Mouse (Mus musculus): ENCODE data around the gene 9330161L09Rik. TPM values are rescaled to one million over a fixed set of nuclear protein-coding genes. Genes with fewer than 3 reads are reported as not detected.
A peak's percentile ranks its signal among the peaks of the same experiment; 100 is the strongest.

9330161L09Rik gene
- polyA plus RNA-seq, 1 experiment from 2014 or later, result not detected

GRCm38 (mm10) chr12:103391098-103391497 lies 16.5 kb downstream of the 9330161L09Rik start:
- TF ChIP-seq CTCF (IDR thresholded peaks at IDR 0.05; ENCODE audit: low read depth), result no peak
- ATAC-seq (no peak), DNase-seq (no peak)
- Histone ChIP-seq H3K9ac (replicated peaks) (0 out of 2 replicates have a peak overlapping the region, but pooled peaks have one; percentile 6), H3K9me3 (ENCODE audit: low read length) (no peaks in the 10 kb centered on the region), H3K27me3 (ENCODE audit: insufficient read depth, low read length) (no peaks in the 10 kb centered on the region), H3K36me3 (replicated peaks; ENCODE audit: insufficient read depth, low read length) (peaks cover 7% of the 10 kb centered on the region), H3K4me2 (ENCODE audit: low read depth, low read length) (peak overlapping the region; percentile 96), H3K4me1 (ENCODE audit: insufficient read depth) (peaks cover 50% of the 10 kb centered on the region), H3K4me3 (ENCODE audit: low read depth, low read length) (no peak overlapping the region), H3K27ac (ENCODE audit: low read depth) (no peak overlapping the region)
- WGBS (ENCODE audit: insufficient replicate concordance), result 86% methylated on average over 7 of the region's 7 CpGs

DNA sequence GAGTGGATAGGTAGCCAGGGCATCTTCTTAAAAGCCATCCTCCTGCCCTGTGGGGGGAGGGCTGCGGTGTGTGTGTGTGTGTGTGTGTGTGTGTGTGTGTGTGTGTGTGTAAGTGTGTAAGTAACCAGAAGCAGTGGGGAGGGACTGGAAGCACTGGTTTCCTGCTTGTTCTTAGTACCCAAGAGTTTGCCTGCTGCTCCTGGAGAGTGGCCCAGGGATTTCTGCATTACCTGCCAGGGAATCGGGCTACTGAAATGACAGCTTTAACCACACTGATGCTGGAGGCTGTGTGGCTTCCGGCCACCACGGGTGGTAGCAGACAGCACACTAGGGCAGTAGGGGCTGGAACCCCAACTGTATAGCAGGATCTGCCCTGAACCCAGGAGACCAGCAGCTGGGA lies 17.6 kb downstream of the 9330161L09Rik start:
- H3K4me2 ChIP-seq (ENCODE audit: low read depth, low read length), result peak overlapping the region; percentile 96
- H3K4me3 ChIP-seq (ENCODE audit: low read depth, low read length), result peak overlapping the region; percentile 96
- peak overlapping the region; percentile 94 for H3K9ac ChIP-seq (replicated peaks)
- H3K4me1 ChIP-seq (ENCODE audit: insufficient read depth), result peaks cover 40% of the 10 kb centered on the region
- WGBS (ENCODE audit: insufficient replicate concordance), result 65% methylated on average over 4 of the region's 4 CpGs
- DNase-seq (no peak), ATAC-seq (no peak)
- H3K9me3 ChIP-seq (ENCODE audit: low read length), result no peaks in the 10 kb centered on the region
- TF ChIP-seq CTCF (IDR thresholded peaks at IDR 0.05; ENCODE audit: low read depth), result no peak
- no peak for TF ChIP-seq EP300 (IDR thresholded peaks at IDR 0.05; ENCODE audit: low read depth)
- no peaks in the 10 kb centered on the region for H3K27me3 ChIP-seq (ENCODE audit: insufficient read depth, low read length)
- H3K27ac ChIP-seq (ENCODE audit: low read depth), result 0 out of 2 replicates have a peak overlapping the region, but pooled peaks have one; percentile 34
- peaks cover 7% of the 10 kb centered on the region for H3K36me3 ChIP-seq (replicated peaks; ENCODE audit: insufficient read depth, low read length)

DNA sequence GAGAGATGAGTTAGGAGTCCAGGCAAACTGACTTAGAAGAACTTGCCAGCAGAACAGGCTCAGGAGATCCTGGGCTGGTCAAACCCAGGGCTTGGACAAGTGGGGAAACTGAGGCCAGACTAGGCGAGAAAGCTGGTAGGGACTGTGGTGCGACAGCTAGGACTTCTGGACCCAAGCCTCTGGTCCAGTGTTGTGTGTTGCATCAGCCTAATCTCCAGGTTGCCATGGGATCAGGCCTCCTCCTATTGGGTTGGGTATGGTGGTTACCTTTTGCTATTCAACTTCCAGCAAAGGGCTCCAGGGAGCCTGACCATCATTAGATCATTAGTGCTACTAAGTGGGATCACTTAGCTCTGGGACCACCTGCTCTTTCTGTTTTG lies 18.3 kb downstream of the 9330161L09Rik start:
- DNase-seq (peak; percentile 42), ATAC-seq (no peak)
- H3K27me3 ChIP-seq (ENCODE audit: insufficient read depth, low read length), result no peaks in the 10 kb centered on the region
- WGBS (ENCODE audit: insufficient replicate concordance), result 50% methylated on average over 2 of the region's 2 CpGs
- no peak for TF ChIP-seq EP300 (IDR thresholded peaks at IDR 0.05; ENCODE audit: low read depth)
- no peak for TF ChIP-seq CTCF (IDR thresholded peaks at IDR 0.05; ENCODE audit: low read depth)
- peak overlapping the region; percentile 96 for H3K4me2 ChIP-seq (ENCODE audit: low read depth, low read length)
- peak overlapping the region; percentile 96 for H3K4me3 ChIP-seq (ENCODE audit: low read depth, low read length)
- H3K9me3 ChIP-seq (ENCODE audit: low read length), result no peaks in the 10 kb centered on the region
- H3K4me1 ChIP-seq (ENCODE audit: insufficient read depth), result peaks cover 40% of the 10 kb centered on the region
- peaks cover 7% of the 10 kb centered on the region for H3K36me3 ChIP-seq (replicated peaks; ENCODE audit: insufficient read depth, low read length)
- H3K27ac ChIP-seq (ENCODE audit: low read depth), result peak overlapping the region; percentile 81
- H3K9ac ChIP-seq (replicated peaks), result peak overlapping the region; percentile 94

DNA sequence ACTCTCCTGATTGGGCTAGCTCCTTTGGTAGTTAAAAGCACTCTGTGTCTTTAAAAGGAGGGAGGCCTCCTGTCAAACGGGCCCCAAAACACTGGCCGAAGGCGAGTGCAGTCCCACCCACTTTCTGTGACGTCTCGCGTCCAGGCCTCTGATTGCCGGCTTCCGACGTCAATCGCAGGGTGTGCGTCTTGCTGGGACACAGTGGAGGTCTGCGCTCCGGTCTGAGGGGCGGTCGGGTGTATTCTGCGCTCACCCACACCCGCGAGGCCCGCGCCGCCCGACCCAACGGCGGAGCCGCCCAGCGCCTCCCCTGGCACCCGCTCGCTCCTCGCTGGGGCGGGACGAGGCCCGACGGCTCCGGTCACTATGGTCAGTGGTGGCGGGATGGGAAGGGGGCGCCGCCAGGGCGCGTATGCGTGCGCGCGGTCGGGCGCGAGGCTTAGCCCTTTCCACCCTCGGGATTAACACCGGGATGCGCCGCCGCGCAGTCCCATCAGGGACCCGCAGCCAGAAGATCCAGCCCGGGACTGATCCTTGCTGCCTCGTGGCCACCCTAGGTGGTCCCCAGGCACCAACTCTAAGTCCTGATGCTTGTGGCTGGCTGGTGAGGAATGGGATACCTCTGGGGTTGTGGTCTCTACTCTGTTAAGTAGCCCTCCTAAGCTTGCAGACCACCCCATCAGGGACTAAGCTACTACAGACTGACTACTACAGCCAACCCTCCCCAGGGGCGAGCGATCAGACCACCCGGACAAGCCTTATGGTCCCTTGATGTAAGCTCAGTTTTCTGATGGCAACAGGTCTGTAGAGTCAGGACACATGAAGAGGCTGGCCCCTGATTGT lies 18.9 kb downstream of the 9330161L09Rik start, which contains the start of gene Otub2:
TSS of gene Otub2 (plus strand) at position 178 of the 843 bp plus-strand sequence.
- peak within 1 kb of the TSS; percentile 94 for H3K9ac ChIP-seq (replicated peaks)
- WGBS (ENCODE audit: insufficient replicate concordance), result under 1% methylated on average over 57 of the region's 58 CpGs
- ATAC-seq (peak; percentile 94), DNase-seq (peak; percentile 95)
- peaks cover 36% of the 10 kb centered on the region for H3K4me1 ChIP-seq (ENCODE audit: insufficient read depth)
- H3K36me3 ChIP-seq (replicated peaks; ENCODE audit: insufficient read depth, low read length), result peaks cover 7% of the 10 kb centered on the region
- peak within 1 kb of the TSS; percentile 81 for H3K27ac ChIP-seq (ENCODE audit: low read depth)
- no peaks in the 10 kb centered on the region for H3K27me3 ChIP-seq (ENCODE audit: insufficient read depth, low read length)
- H3K9me3 ChIP-seq (ENCODE audit: low read length), result no peaks in the 10 kb centered on the region
- TF ChIP-seq EP300 (IDR thresholded peaks at IDR 0.05; ENCODE audit: low read depth) (no peak), CTCF (IDR thresholded peaks at IDR 0.05; ENCODE audit: low read depth) (peak; percentile 13; the same call in 1 of the 2 replicates)
- peak within 1 kb of the TSS; percentile 96 for H3K4me3 ChIP-seq (ENCODE audit: low read depth, low read length)
- H3K4me2 ChIP-seq (ENCODE audit: low read depth, low read length), result peak within 1 kb of the TSS; percentile 96

GRCm38 (mm10) chr12:103380226-103380625 lies 27.4 kb downstream of the 9330161L09Rik start:
- Histone ChIP-seq H3K9ac (replicated peaks) (no peak overlapping the region), H3K4me2 (ENCODE audit: low read depth, low read length) (no peak overlapping the region)
- 72% methylated on average over 4 of the region's 4 CpGs for WGBS (ENCODE audit: insufficient replicate concordance)

DNA sequence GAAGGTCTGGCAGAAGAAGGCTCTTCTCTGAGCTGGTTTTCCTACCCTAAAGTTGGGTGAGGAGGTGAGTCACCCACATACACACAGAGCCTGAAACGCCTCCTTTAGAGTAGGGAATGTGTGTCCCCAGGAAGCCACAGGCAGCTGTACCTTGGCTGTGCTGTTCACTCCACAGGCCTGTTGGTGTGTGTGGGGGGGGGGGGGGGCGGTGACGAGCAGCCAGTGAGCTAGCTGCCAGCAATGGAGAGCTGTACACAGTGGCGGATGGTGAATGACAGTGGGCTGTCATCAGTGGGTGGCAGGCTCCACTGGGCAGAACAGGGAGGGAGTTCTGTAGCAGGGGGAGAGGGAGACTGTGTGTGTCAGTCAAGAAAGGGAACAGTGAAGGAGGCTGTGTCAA lies 30.8 kb downstream of the 9330161L09Rik start:
- ATAC-seq, result no peak
- TF ChIP-seq EP300 (IDR thresholded peaks at IDR 0.05; ENCODE audit: low read depth), result no peak
- TF ChIP-seq CTCF (IDR thresholded peaks at IDR 0.05; ENCODE audit: low read depth), result no peak
- H3K9ac ChIP-seq (replicated peaks), result no peak overlapping the region
- WGBS (ENCODE audit: insufficient replicate concordance), result 67% methylated on average over 3 of the region's 4 CpGs
- H3K4me1 ChIP-seq (ENCODE audit: insufficient read depth), result no peaks in the 10 kb centered on the region
- H3K36me3 ChIP-seq (replicated peaks; ENCODE audit: insufficient read depth, low read length), result no peaks in the 10 kb centered on the region
- H3K4me2 ChIP-seq (ENCODE audit: low read depth, low read length), result no peak overlapping the region
- H3K9me3 ChIP-seq (ENCODE audit: low read length), result no peaks in the 10 kb centered on the region
- H3K4me3 ChIP-seq (ENCODE audit: low read depth, low read length), result no peak overlapping the region
- H3K27me3 ChIP-seq (ENCODE audit: insufficient read depth, low read length), result no peaks in the 10 kb centered on the region
- no peak overlapping the region for H3K27ac ChIP-seq (ENCODE audit: low read depth)
- no peak for DNase-seq

More at GRCm38 (mm10) chr12:103380226-103380625, 27.4 kb downstream of the 9330161L09Rik start:
- H3K27ac ChIP-seq (ENCODE audit: low read depth), result no peak overlapping the region
- H3K36me3 ChIP-seq (replicated peaks; ENCODE audit: insufficient read depth, low read length), result no peaks in the 10 kb centered on the region
- no peak overlapping the region for H3K4me3 ChIP-seq (ENCODE audit: low read depth, low read length)
- no peak for ATAC-seq
- TF ChIP-seq CTCF (IDR thresholded peaks at IDR 0.05; ENCODE audit: low read depth) (no peak), EP300 (IDR thresholded peaks at IDR 0.05; ENCODE audit: low read depth) (no peak)
- no peaks in the 10 kb centered on the region for H3K4me1 ChIP-seq (ENCODE audit: insufficient read depth)
- H3K27me3 ChIP-seq (ENCODE audit: insufficient read depth, low read length), result no peaks in the 10 kb centered on the region
- DNase-seq, result no peak
- no peaks in the 10 kb centered on the region for H3K9me3 ChIP-seq (ENCODE audit: low read length)
